ENCODE assay signal across 15 mouse cellular contexts in the genomic region with DNA sequence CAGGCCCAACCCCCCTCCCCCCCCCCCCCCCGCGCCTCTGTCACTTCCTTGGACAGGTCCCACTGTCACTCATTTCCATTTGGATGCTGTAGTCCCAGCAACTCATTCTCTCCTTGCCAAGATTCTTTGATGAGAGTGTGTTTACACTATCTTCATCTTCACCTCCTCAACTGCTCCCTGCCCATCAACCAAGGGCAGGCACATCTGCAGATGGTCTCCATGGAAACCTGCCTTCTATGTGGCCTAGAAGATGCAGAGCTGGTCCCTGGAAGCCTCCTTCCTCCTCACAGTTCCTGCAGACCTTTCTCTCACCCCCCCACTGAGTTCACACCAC. TPM values are rescaled to one million over a fixed set of nuclear protein-coding genes. Genes with fewer than 3 reads are reported as not detected.
A peak's percentile ranks its signal among the peaks of the same experiment; 100 is the strongest.
DNase-seq lines count a peak whose midpoint lies in the region; ATAC-seq lines count a peak whose summit lies in the region.
"Had no signal": no experiment of that assay in that cellular context is flagged by ENCODE, and none has a peak within 500 bp of the region (broad histone marks: within the 10 kb centered on the region; RNA-seq: fewer than 3 reads in every experiment).

No protein-coding gene starts in this region.

- H3K4me3 ChIP-seq in forebrain, embryonic 11.5 days (ENCODE audit: low read depth, low read length), result no peak overlapping the region
- no peak overlapping the region for H3K4me3 ChIP-seq in hindbrain, embryonic 15.5 days
- H3K4me3 ChIP-seq in neural tube, embryonic 13.5 days, result no peak overlapping the region

- intact Hi-C loops in heart, postnatal 14 days (cut with DNase I), result no loop called here

- H3K27ac ChIP-seq in forebrain, embryonic 11.5 days (ENCODE audit: low read depth, low read length), result no peak overlapping the region
- H3K27ac ChIP-seq in hindbrain, embryonic 15.5 days (replicated peaks), result peak overlapping the region; percentile 77
- peak overlapping the region; percentile 75 for H3K27ac ChIP-seq in neural tube, embryonic 13.5 days (replicated peaks)
- H3K27ac ChIP-seq: liver, embryonic 14.5 days had no signal

- 100% methylated on average over 2 of the region's 2 CpGs for WGBS in forebrain, embryonic 11.5 days
- no CpG with 5 or more reads among the region's 2 CpGs for WGBS in hindbrain, embryonic 15.5 days
- WGBS in neural tube, embryonic 13.5 days, result 7% methylated on average over 2 of the region's 2 CpGs

- no peak overlapping the region for H3K9ac ChIP-seq in forebrain, embryonic 11.5 days (ENCODE audit: low read length)
- H3K9ac ChIP-seq in hindbrain, embryonic 15.5 days, result no peak overlapping the region
- no peak overlapping the region for H3K9ac ChIP-seq in neural tube, embryonic 13.5 days
- H3K9ac ChIP-seq: liver, embryonic 14.5 days had no signal

- no peaks in the 10 kb centered on the region for H3K36me3 ChIP-seq in forebrain, embryonic 11.5 days (ENCODE audit: control insufficient read depth, insufficient read depth, low read length)
- H3K36me3 ChIP-seq in hindbrain, embryonic 15.5 days, result no peaks in the 10 kb centered on the region
- H3K36me3 ChIP-seq in neural tube, embryonic 13.5 days, result no peaks in the 10 kb centered on the region

- peak; percentile 13 for DNase-seq in heart, adult 11 months
- no peak for DNase-seq in heart, postnatal 14 days
- no peak for DNase-seq in forebrain, embryonic 11.5 days (ENCODE audit: low spot score)
- no peak for DNase-seq in adrenal gland, adult (ENCODE audit: inconsistent age in 2 of 2, low spot score in 1 of 2)
- no peak for DNase-seq in thymus, postnatal 0 days (ENCODE audit: low spot score)
- DNase-seq in adrenal gland, adult 2 months, result no peak
- DNase-seq: adrenal gland, postnatal 25 days; gastrocnemius, postnatal 36 days; kidney, adult 8-10 months; layer of hippocampus, adult 9-11 months had no signal

- no peak overlapping the region for H3K4me2 ChIP-seq in forebrain, embryonic 11.5 days (ENCODE audit: low read depth, low read length, severe bottlenecking)
- no peak overlapping the region for H3K4me2 ChIP-seq in hindbrain, embryonic 15.5 days
- H3K4me2 ChIP-seq in neural tube, embryonic 13.5 days, result no peak overlapping the region

- peak; percentile 27; the same call in 1 of the 2 replicates for ATAC-seq in forebrain, embryonic 11.5 days (replicated peaks; ENCODE audit: low FRiP score)
- ATAC-seq in hindbrain, embryonic 15.5 days (ENCODE audit: low FRiP score, low read depth), result peak; percentile 60
- ATAC-seq in neural tube, embryonic 13.5 days (ENCODE audit: low read depth), result peak; percentile 41

- peaks cover 4% of the 10 kb centered on the region for H3K4me1 ChIP-seq in forebrain, embryonic 11.5 days (replicated peaks; ENCODE audit: control insufficient read depth, insufficient read depth, low read length)
- peaks cover 54% of the 10 kb centered on the region for H3K4me1 ChIP-seq in hindbrain, embryonic 15.5 days (replicated peaks)
- H3K4me1 ChIP-seq in neural tube, embryonic 13.5 days (replicated peaks), result peaks cover 46% of the 10 kb centered on the region

- H3K9me3 ChIP-seq in forebrain, embryonic 11.5 days (ENCODE audit: control insufficient read depth, low read length), result no peaks in the 10 kb centered on the region
- no peaks in the 10 kb centered on the region for H3K9me3 ChIP-seq in hindbrain, embryonic 15.5 days
- no peaks in the 10 kb centered on the region for H3K9me3 ChIP-seq in neural tube, embryonic 13.5 days

- no peaks in the 10 kb centered on the region for H3K27me3 ChIP-seq in forebrain, embryonic 11.5 days (ENCODE audit: control insufficient read depth, insufficient read depth, low read length)
- no peaks in the 10 kb centered on the region for H3K27me3 ChIP-seq in hindbrain, embryonic 15.5 days
- H3K27me3 ChIP-seq in neural tube, embryonic 13.5 days, result no peaks in the 10 kb centered on the region

RNA-seq across cellular contexts. Expression of gene Rtn1, which starts 42.8 kb away (rescaled TPM):
- total RNA-seq in heart, postnatal 14 days (2021), result 1 to 10 TPM; 5.3 to 8.9 TPM
- 235 and 273 TPM in 2 replicates for polyA plus RNA-seq in forebrain, embryonic 11.5 days (2014; fragmentation: Nextera tagmentation; extraction: Ambion mirVana)
- polyA plus RNA-seq in hindbrain, embryonic 15.5 days (2015; fragmentation: Nextera tagmentation; extraction: Ambion mirVana), result 2,935 and 3,200 TPM in 2 replicates
- 1,998 and 2,137 TPM in 2 replicates for polyA plus RNA-seq in neural tube, embryonic 13.5 days (2015; fragmentation: Nextera tagmentation; extraction: Ambion mirVana)
- 0.75 and 1.3 TPM in 2 replicates for polyA plus RNA-seq in thymus, postnatal 0 days (2015; fragmentation: Nextera tagmentation; extraction: Ambion mirVana)
- 10 to 100 TPM; 15.0 to 27.1 TPM for total RNA-seq in adrenal gland, adult 2 months (2021)
- 12.0 and 18.3 TPM in 2 replicates for polyA plus RNA-seq in adrenal gland, adult 2 months (2012; rRNA removed)
- total RNA-seq: megakaryocyte-erythroid progenitor cell, adult 5-6 weeks; MEL had no signal

Comparison
In these comparisons a context has a peak if more than half of its experiments do, and no peak if none do; other contexts are left out.
1. RNA of gene Rtn1, which starts 42.8 kb away (polyA plus RNA-seq): 2,935 to 3,200 TPM in hindbrain, embryonic 15.5 days, 1,998 to 2,137 TPM in neural tube, embryonic 13.5 days and 235 to 273 TPM in forebrain, embryonic 11.5 days; 12.0 to 18.3 TPM in adrenal gland, adult 2 months and 0.75 to 1.3 TPM in thymus, postnatal 0 days; every median in the first group is over 10 times any median in the second.
2. Peak in every context shown above with its lines, with median percentiles within 50 percentile points of each other: ATAC-seq.